Mouse (Mus musculus): ENCODE results near the gene Zfp383.
A peak's percentile ranks its signal among the peaks of the same experiment; 100 is the strongest.
"Not testable (repeated sequence)": the region's sequence is repeated elsewhere in the genome, so short reads cannot be mapped to it uniquely, and the experiment has no call there.

The Zfp383 gene

DNA sequence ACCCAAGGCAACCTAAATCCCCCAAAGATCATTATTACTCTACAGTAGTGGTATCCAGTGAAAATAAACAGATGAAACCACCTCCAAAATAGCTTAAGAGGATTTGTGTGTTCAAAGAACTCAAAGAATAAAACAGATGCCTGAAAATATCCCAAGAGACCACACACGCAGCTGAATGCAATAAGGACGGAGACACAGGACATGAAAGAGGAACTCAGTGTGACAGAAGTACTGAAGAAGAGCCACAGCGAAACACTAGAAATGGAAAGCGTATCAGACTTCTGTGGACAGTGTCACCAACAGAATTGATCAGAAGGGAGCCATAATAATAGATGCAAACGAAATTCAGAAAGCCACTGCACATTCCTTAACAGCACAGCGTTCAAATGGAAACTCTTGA, 30.8 kb downstream of the Zfp383 start:
- peak; percentile 76 for DNase-seq (ENCODE audit: low read depth, low spot score)

DNA sequence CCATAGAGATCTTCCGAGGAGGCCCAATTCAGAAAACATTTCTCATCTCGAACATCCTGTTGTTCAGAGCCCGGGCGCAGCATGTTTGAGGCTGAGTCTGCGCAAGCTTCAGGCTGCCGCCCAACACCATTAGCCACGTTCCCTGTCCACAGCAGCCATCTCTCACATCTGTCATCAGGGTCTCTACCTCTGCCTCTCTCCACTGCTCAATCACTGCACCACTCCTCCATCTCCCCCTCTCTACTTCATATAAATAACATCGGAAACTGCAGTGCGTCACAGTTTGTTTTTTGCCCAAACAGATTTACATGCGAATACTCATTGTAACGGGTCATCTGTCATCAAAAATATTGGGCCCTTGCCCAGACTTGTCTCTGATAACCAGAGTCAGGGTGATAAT, 33.0 kb downstream of the Zfp383 start:
- no peak for DNase-seq (ENCODE audit: low read depth, low spot score)

DNA sequence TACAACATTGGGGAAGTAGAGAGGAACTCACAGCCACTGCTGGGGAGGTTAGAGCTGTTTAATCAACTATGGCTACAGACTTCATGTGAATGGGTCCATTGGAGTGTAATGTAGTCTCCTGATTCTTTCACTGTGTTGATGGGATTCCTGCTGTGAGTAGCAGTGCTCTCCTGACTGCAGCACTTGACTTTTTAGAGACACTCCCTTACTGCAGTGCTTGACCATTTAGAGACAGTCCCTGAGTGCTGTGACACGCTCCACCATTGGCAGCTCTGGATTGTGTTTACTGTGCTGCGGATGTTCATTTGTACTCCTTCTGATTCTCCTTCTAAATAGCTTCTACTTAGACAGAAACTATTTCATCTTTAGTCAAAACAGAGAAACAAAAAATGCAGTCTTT, 34.7 kb downstream of the Zfp383 start:
- DNase-seq (ENCODE audit: low read depth, low spot score): no peak

DNA sequence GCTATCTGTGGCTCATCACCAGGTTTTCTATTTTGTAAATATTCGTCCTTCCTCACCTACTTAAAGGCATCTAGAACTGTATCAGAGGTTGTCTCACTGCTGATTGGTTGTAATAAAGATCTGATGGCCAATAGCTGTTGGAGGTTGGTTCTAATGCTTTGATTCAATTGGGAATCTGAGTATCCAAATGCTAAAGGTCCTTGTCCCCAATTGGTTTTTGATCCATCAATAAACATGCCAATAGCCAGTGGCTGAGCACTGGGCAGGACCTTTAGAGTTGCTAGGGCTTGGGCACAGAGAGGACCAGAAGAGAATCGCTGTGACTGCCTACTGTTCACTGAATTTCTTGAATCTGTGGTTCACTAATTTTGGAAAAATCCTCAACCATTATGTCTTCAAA, 35.7 kb downstream of the Zfp383 start:
- DNase-seq (ENCODE audit: low read depth, low spot score): no peak

DNA sequence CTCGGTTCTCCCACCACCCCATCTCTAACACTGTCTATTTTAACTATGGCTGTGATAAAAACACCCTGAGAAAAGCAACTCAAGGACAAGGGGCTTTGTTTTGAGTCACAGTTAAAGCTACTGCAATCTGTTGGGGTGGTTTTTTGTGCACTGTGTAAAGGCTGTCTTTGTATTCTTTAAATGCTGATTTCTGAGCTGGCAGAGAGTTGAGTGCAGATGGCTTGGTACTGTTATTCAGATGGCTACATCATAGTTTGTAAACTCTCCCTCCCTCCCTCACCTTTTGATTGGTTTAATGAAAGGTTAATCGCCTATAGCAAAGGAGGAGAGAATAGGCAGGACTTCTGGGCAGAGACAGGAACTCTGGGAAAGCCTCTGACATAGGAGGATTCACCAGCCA, 36.2 kb downstream of the Zfp383 start:
- DNase-seq (ENCODE audit: low read depth, low spot score): no peak

DNA sequence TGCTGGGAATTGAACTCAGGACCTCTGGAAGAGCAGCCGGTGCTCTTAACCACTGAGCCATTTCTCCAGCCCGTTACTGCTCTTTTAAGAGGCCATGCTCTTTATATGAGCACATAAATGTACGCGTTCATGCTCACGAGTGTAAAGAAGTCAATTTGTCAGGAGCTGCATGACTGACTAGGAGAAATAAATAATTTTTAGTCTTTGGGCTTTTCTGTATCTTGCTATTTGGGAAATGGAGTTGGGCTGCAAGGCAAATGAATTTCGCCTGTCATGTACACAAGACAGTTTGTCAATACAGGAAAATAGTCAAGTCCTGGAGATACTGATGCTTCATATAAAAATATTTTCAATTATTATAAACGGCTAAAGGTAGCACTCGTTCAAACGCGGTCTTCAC, 45.1 kb downstream of the Zfp383 start:
- no peak for DNase-seq (ENCODE audit: low read depth, low spot score)

DNA sequence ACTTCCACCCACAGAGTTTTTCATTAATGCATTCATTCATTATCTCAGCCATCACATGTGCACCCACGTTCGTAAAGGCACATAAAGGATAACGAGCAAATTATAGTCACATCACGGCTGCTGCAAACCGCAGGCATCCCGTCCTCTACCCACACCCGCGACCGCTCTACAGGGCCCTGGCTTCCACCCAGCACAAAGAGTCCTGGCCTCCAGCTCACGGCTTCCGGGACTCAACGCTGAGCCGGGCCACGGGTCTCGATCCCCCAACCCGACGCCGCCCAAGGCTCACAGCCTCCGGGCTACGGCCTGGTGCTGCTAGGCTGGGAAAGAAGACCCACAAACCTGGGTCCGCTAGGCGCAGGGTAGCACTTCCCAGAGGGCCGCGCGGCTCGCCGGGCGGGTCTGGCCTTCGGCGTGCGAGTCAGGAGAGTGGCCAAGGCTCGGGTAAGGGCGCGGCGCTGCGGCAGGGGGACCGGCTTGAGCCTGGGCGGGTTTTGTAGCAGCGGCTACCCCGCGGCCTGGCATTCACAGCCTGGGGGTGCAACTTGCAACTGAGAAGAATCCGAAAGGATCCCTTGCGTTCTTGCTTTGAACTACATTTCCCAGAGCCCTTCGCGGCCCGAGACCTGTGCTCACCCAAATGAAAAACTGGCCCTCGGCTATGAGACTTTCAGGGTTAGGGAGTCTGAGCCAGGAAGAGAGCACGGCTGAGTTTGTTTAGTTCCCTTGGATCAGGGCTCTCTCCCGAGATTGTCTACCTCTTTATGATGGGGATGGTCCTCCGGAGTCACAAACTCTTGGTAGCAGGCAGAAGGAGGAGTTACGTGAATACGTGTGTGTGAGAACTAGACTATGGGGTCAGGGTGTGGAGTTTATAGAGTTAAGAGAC, 45.7 kb downstream of the Zfp383 start, which contains the start of gene Zfp74:
TSS of gene Zfp74 (minus strand) at position 577 of the 889 bp plus-strand sequence.
- DNase-seq (ENCODE audit: low read depth, low spot score): peak; percentile 92

DNA sequence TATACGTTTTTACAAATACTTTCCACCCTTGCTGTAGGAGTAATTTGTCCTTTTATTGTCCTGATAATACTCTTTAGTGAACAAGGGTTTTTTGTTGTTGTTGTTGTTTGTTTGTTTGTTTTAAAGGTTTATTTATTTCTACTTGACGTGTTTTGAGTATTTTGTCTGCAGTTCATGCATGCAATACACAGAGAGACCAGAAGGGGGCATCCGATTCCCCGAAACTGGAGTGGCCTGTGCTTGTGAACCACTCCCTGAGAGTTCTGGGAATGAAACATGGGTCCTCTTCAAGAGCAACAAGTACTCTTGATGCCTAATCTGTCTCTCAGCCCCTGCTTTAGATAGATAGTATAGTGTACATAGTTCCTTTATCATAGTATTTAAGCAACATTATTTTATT, 46.7 kb downstream of the Zfp383 start:
- peak; percentile 75 for DNase-seq (ENCODE audit: low read depth, low spot score)

DNA sequence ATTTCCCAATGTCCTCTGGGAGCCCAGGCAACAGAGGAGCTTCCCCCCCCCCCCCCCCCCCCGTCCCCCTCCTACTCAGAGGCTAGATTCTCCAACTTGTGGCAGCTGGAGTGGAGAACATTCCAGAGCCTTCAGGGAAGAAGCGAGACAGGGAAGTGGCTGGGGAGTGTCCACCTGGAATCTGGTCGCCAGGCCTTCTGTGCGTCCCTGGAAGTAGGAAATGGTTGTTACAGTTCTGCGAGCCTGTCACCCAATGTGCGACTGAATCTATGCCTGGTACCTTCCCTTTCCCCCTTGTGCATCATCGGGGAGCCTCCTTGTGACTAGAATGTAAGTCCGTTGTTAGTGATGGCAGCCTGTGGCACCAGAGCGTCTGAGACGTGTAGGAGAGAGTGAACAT, 48.2 kb downstream of the Zfp383 start:
- DNase-seq (ENCODE audit: low read depth, low spot score): no peak

DNA sequence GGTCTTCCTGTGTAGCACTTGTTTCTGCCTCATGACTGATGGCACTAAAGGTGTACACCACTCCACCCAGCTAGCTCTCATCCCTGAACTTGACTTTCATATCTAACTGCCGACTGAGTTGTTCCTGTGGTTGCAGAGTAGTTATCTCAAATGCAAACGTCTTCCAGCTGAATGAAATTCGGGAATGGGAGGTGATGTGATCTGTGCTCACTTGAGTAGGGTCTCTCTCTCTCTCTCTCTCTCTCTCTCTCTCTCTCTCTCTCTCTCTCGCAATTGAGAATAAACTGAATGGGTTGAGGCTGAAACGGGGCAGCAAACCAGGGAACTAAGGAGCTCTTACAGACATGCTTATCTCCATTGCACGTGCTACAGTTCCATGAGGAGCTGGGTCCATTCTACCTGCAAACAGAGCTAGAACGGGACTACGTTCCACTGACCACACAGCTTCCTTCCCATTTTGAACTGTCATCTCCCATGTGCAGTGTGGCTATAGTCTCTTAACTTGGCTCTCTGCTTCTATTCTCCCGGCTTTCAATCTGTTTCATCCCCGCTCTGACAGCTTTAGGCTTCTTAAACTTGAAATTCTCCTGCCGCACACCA, 50.2 kb downstream of the Zfp383 start:
- no peak for DNase-seq (ENCODE audit: low read depth, low spot score)

DNA sequence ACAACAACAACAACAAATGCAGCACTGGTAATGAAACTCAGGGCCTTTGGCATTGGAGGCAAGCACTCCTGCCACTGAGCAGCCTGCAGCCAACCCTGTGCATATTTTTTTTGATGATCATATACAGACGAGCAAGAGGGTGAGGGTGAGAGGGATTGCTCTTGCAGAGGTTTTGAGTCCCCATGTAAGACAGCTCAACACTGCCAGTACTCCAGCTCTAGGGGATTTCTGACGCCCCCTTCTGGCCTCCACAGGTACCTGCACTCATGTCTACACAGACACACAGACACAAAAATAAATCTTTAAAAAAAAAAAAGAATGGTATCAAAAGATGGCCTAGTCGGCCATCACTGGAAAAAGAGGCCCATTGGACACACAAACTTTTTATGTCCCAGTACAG, 51.0 kb downstream of the Zfp383 start:
- DNase-seq (ENCODE audit: low read depth, low spot score): no peak

DNA sequence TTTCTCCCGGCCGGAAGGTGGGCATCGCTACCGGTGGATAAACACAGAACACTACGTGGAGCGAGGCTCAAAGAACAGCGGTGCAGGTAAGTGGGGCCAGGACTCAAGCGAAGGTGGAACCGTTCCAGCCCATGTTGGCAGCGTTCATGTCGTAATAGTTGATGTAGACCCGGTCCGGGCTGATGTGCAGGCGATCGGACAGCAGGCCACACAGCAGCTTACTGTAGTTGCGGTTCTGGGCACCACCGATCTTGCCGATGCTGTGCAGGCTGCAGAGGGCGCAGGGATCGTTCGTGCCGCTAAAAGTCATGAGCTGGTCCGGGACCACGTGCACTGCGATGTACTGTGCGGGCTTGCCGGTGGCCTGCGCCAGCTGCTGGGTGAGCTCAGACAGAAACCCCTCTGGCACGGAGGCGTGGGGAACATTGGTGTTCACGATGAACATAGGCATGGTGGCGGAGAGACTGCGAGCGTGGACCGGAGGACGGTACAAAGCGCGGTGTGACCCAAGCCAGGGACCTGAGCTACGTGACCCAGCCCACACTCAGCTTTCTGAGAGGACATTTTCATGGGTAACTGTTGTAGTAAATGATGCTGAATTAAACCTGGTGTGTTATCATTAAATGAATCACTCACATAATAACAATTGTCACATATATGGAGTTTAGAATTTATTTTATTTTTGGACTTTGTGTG, 57.2 kb downstream of the Zfp383 start:
- DNase-seq (ENCODE audit: low read depth, low spot score): not testable (repeated sequence)

Measured in A20 (cell line).